Mouse (Mus musculus) hindbrain, embryonic 13.5 days (tissue): ENCODE measurements around the gene Ptprt. TPM values are rescaled to one million over a fixed set of nuclear protein-coding genes. Genes with fewer than 3 reads are reported as not detected.

ENCODE experiments used
- ATAC-seq: fragments of 200-750 bp; cut with Nextera tagmentation; 2 replicates; pipeline ENCODE4 v1.8.0; 2017; ENCODE audit warnings: moderate TSS enrichment; ENCODE audit not compliant: low FRiP score
- H3K27ac ChIP-seq: fragments of 300-500 bp; sonication (generic); 2 replicates; pipeline ENCODE4 v1.5.1; 2015; ENCODE audit warnings: inconsistent platforms, mild to moderate bottlenecking, moderate library complexity
- H3K27me3 ChIP-seq: fragments of 300-500 bp; sonication (generic); 2 replicates; pipeline ENCODE4 v1.6.1; 2015; ENCODE audit warnings: mild to moderate bottlenecking, inconsistent platforms
- H3K36me3 ChIP-seq: fragments of 300-500 bp; sonication (generic); 2 replicates; pipeline ENCODE4 v1.6.1; 2015; ENCODE audit warnings: mild to moderate bottlenecking, inconsistent platforms
- H3K4me1 ChIP-seq: fragments of 300-500 bp; sonication (generic); replicated peaks from 2 replicates; pipeline ENCODE4 v1.6.1; 2015; ENCODE audit warnings: inconsistent platforms
- H3K4me2 ChIP-seq: fragments of 300-500 bp; sonication (generic); 2 replicates; pipeline ENCODE4 v1.6.1; 2015; ENCODE audit warnings: inconsistent platforms, mild to moderate bottlenecking, moderate library complexity
- H3K4me3 ChIP-seq: fragments of 300-500 bp; sonication (generic); 2 replicates; pipeline ENCODE4 v1.5.1; 2015; ENCODE audit warnings: mild to moderate bottlenecking, inconsistent platforms
- H3K9ac ChIP-seq: fragments of 300-500 bp; sonication (generic); 2 replicates; pipeline ENCODE4 v1.6.1; 2015; ENCODE audit warnings: mild to moderate bottlenecking, inconsistent platforms
- H3K9me3 ChIP-seq: fragments of 300-500 bp; sonication (generic); 2 replicates; pipeline ENCODE4 v1.6.1; 2016; ENCODE audit warnings: inconsistent platforms
- WGBS: fragments of 180-500 bp; shearing (Covaris S2); methylation state at CpG from one replicate; pipeline ENCODE4 v1.1.7; 2015; 5-methylcytosine and 5-hydroxymethylcytosine counted together
- polyA plus RNA-seq: library from polyadenylated mRNA; unstranded; fragments of >200 nt; fragmentation: Nextera tagmentation; extraction: Ambion mirVana; gene quantifications from 2 replicates; pipeline ENCODE4 v1.2.1, GENCODE M21; 2015

Ptprt gene
- polyA plus RNA-seq, 1 experiment from 2014 or later, result 8.4 TPM

DNA sequence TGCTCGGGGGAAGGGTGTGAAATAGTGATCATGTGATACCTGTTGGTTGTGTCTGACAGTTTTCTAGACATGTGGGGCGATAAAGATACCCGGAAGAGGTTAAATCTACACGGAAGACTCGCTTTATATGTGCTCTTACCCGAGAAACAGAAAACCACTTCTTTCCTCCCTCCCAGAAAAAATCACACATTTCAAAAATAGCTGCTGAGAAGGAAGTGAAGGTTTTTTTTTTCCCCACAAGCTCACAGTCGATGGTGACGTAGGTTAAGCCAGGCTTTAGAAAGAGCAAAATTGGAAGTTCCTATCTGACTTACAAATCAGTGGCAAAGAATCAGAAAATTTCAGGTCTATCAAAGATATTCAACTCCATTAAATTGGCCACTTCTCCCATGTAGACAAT is 965.1 kb downstream of the Ptprt start:
- Histone ChIP-seq H3K9me3 (no peaks in the 10 kb centered on the region), H3K27me3 (no peaks in the 10 kb centered on the region), H3K4me1 (no peaks in the 10 kb centered on the region), H3K4me2 (no peak overlapping the region), H3K4me3 (no peak overlapping the region), H3K36me3 (no peaks in the 10 kb centered on the region), H3K9ac (no peak overlapping the region), H3K27ac (no peak overlapping the region)
- 89% methylated on average over 8 of the region's 8 CpGs for WGBS
- no peak for ATAC-seq

DNA sequence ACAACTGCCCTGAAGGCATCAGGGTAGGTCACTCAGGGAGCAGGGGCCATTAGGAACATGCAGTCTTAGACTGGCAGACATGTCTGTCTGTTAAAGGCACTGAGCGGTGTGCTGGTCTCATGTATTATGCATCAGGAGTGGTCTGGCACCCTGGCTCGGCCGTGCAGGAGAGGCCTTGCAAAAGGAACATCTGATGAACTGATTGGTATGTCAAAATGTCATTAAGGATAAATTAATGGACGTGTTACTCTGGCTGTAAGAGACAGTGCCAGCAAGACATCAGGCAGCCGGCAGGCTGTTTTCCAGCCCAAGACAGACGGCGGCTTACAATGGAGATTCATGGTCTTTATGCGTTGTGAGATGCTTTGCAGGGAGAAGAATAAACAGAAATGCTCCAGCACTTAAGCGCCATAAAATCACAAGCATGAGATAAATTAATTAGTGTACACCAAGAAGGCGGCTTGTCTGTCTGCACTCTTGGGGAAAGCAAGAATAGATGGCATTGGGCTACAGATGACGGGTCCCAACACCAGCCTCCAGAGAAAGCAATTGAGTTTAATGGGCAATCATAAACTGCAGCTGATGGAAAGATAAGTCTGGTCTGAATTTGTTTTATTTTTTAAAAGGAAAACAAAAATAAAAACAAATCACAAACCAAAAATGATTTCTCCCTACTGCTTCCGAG is 992.5 kb downstream of the Ptprt start:
- WGBS, result 24% methylated on average over 12 of the region's 12 CpGs
- ATAC-seq, result peak; percentile 83
- Histone ChIP-seq H3K27me3 (no peaks in the 10 kb centered on the region), H3K27ac (peak overlapping the region; percentile 52; the same call in 1 of the 2 replicates), H3K9ac (no peak overlapping the region), H3K36me3 (no peaks in the 10 kb centered on the region), H3K4me2 (no peak overlapping the region), H3K4me1 (peaks cover 12% of the 10 kb centered on the region), H3K4me3 (no peak overlapping the region), H3K9me3 (no peaks in the 10 kb centered on the region)

DNA sequence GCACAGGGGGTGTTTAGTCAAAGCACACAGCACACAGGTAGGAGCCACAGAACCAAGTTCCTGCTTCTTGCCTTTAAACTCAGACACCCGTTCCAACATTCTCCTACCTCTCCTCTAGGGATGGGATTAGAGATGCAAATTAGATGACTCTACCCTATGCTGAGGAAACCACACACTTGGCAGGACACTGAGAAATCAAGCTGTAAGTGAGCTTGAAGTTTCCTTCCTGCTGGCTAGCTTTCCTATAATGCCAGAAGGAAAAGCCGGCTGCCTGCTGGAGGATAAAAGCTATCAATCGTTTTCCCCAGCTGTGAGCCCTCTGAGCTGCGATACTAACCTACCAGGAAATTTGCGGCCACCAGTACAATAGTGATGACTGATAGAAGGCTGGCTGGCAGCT is 999.0 kb downstream of the Ptprt start:
- H3K4me3 ChIP-seq, result no peak overlapping the region
- no peak overlapping the region for H3K27ac ChIP-seq
- H3K9ac ChIP-seq, result no peak overlapping the region
- no peak for ATAC-seq
- no peaks in the 10 kb centered on the region for H3K9me3 ChIP-seq
- H3K27me3 ChIP-seq, result no peaks in the 10 kb centered on the region
- H3K4me1 ChIP-seq, result 0 out of 2 replicates have a peak, but pooled peaks cover 6% of the 10 kb centered on the region
- no peaks in the 10 kb centered on the region for H3K36me3 ChIP-seq
- H3K4me2 ChIP-seq, result no peak overlapping the region
- WGBS, result 36% methylated on average over 5 of the region's 5 CpGs

DNA sequence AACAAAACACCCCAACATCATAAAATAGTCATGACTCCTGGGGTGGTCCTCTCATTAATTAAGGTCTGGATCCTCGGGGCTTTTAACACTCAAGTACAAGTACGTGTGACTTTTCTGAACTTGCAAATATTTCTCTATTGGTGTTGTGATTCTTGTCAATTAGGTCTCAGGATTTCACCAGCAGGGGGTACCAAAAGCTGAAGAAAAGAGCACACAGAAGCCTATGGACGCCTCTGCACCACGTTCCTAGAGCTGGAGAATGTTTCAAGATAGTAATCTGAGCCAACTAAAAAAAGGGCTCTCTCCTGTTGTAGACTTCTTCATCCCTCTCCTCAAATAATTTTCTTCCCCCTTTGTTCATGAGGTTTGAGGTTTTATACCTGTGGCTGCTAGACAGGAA is 1000.1 kb downstream of the Ptprt start:
- H3K27ac ChIP-seq, result no peak overlapping the region
- WGBS, result 41% methylated on average over 4 of the region's 4 CpGs

GRCm38 (mm10) chr2:161657046-161657445 is 1003.9 kb downstream of the Ptprt start:
- 86% methylated on average over 4 of the region's 4 CpGs for WGBS
- Histone ChIP-seq H3K9me3 (no peaks in the 10 kb centered on the region), H3K9ac (no peak overlapping the region), H3K36me3 (no peaks in the 10 kb centered on the region), H3K27ac (no peak overlapping the region), H3K4me3 (no peak overlapping the region), H3K4me2 (no peak overlapping the region), H3K27me3 (no peaks in the 10 kb centered on the region), H3K4me1 (0 out of 2 replicates have a peak, but pooled peaks cover 2% of the 10 kb centered on the region)
- ATAC-seq, result no peak

More for the DNA sequence above, 1000.1 kb downstream of the Ptprt start:
- no peaks in the 10 kb centered on the region for H3K27me3 ChIP-seq
- no peak for ATAC-seq
- H3K4me3 ChIP-seq, result no peak overlapping the region
- H3K9me3 ChIP-seq, result no peaks in the 10 kb centered on the region
- no peak overlapping the region for H3K4me2 ChIP-seq
- H3K9ac ChIP-seq, result no peak overlapping the region
- no peaks in the 10 kb centered on the region for H3K36me3 ChIP-seq
- H3K4me1 ChIP-seq, result 0 out of 2 replicates have a peak, but pooled peaks cover 6% of the 10 kb centered on the region

DNA sequence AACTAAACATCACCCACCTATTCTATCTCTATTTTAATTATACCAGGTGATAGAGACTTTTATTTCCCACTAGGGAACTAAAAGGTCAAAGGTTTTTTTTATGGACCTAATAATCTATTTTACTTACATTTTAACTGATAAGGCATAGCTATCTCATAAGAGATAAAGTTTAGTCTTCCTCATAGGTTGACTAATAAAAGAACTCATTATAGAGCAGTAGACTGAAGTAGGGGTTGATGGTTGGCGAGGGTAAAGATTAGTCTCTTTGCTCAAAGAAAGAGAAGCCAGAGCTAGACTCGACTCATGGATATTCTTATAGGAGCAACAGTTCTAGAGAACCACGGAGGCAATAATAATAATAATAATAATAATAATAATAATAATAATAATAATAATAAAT is 1004.3 kb downstream of the Ptprt start:
- ATAC-seq, result no peak
- Histone ChIP-seq H3K36me3 (no peaks in the 10 kb centered on the region), H3K27ac (no peak overlapping the region), H3K4me2 (no peak overlapping the region), H3K9ac (no peak overlapping the region), H3K4me3 (no peak overlapping the region), H3K27me3 (no peaks in the 10 kb centered on the region), H3K4me1 (no peaks in the 10 kb centered on the region), H3K9me3 (no peaks in the 10 kb centered on the region)
- WGBS, result 91% methylated on average over 3 of the region's 3 CpGs

- Histone ChIP-seq H3K4me3 (no peak overlapping the region), H3K4me1 (no peaks in the 10 kb centered on the region), H3K9me3 (no peaks in the 10 kb centered on the region), H3K9ac (no peak overlapping the region), H3K27me3 (peaks cover 2% of the 10 kb centered on the region; the same call in 1 of the 2 replicates), H3K27ac (no peak overlapping the region), H3K4me2 (no peak overlapping the region), H3K36me3 (no peaks in the 10 kb centered on the region)
- ATAC-seq, result no peak
- 91% methylated on average over 2 of the region's 2 CpGs for WGBS
These were observed 1020.1 kb downstream of the Ptprt start for GRCm38 (mm10) chr2:161640805-161641204.

DNA sequence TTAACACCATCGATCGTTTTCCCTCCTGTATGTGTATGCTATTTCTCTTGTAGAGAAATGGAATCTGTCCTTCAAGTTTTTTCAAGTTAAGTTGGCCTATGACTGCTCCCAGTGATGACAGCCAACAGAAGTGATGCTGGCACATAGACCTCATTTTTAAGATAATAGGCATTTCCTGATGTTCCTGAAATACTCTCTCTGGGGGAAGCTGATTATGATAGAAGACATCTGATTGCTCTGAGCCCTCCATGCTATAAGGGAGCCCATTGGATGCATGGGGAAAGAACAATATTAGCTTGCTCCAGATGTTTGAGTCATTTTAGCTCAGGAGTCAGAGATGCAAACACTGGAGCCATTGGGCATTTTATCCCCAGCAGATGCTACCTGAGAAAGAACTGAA is 1026.9 kb downstream of the Ptprt start:
- 92% methylated on average over 2 of the region's 2 CpGs for WGBS
- Histone ChIP-seq H3K4me2 (no peak overlapping the region), H3K9ac (no peak overlapping the region), H3K9me3 (no peaks in the 10 kb centered on the region), H3K4me1 (no peaks in the 10 kb centered on the region), H3K36me3 (no peaks in the 10 kb centered on the region), H3K27me3 (no peaks in the 10 kb centered on the region), H3K4me3 (no peak overlapping the region), H3K27ac (no peak overlapping the region)
- ATAC-seq, result no peak

- Histone ChIP-seq H3K4me1 (no peaks in the 10 kb centered on the region), H3K4me2 (no peak overlapping the region), H3K27ac (no peak overlapping the region), H3K4me3 (no peak overlapping the region), H3K36me3 (no peaks in the 10 kb centered on the region), H3K9ac (no peak overlapping the region), H3K27me3 (no peaks in the 10 kb centered on the region), H3K9me3 (no peaks in the 10 kb centered on the region)
- ATAC-seq, result no peak
- 82% methylated on average over 1 of the region's 1 CpGs for WGBS
These were observed 1035.1 kb downstream of the Ptprt start for GRCm38 (mm10) chr2:161625896-161626295.

- H3K4me1 ChIP-seq, result no peaks in the 10 kb centered on the region
- WGBS, result 87% methylated on average over 4 of the region's 4 CpGs
- H3K4me2 ChIP-seq, result no peak overlapping the region
- peaks cover 3% of the 10 kb centered on the region; the same call in 1 of the 2 replicates for H3K9me3 ChIP-seq
- no peak overlapping the region for H3K4me3 ChIP-seq
- no peak overlapping the region for H3K27ac ChIP-seq
- H3K36me3 ChIP-seq, result no peaks in the 10 kb centered on the region
- H3K9ac ChIP-seq, result no peak overlapping the region
- H3K27me3 ChIP-seq, result no peaks in the 10 kb centered on the region
- no peak for ATAC-seq
These were observed 1052.5 kb downstream of the Ptprt start for GRCm38 (mm10) chr2:161608401-161608800.

DNA sequence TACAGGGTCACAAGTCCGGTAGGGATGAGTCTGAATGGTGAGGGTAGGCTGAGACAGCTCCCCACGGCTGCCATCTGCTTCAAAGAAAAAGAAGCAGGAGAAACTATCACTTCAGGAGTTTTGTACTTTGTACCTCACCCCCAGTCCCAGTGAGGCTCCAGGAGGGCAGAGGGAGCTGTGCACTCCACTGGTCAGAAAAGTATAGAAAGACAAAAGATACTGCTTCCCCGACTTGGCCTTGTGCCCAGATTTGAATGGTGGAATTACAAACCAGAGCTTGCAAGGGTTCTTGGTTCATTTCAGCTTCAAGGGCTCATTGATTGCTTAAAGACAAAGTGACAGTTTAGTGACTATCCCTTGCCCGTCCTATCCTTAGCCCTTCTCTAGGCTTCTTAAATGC is 1053.6 kb downstream of the Ptprt start:
- no peaks in the 10 kb centered on the region for H3K4me1 ChIP-seq
- H3K4me2 ChIP-seq, result no peak overlapping the region
- H3K27me3 ChIP-seq, result no peaks in the 10 kb centered on the region
- ATAC-seq, result no peak
- H3K9me3 ChIP-seq, result no peaks in the 10 kb centered on the region
- H3K4me3 ChIP-seq, result no peak overlapping the region
- H3K9ac ChIP-seq, result no peak overlapping the region
- no peaks in the 10 kb centered on the region for H3K36me3 ChIP-seq
- WGBS, result 76% methylated on average over 4 of the region's 4 CpGs
- H3K27ac ChIP-seq, result no peak overlapping the region

- Histone ChIP-seq H3K4me1 (no peaks in the 10 kb centered on the region), H3K27me3 (no peaks in the 10 kb centered on the region), H3K9me3 (no peaks in the 10 kb centered on the region), H3K36me3 (no peaks in the 10 kb centered on the region), H3K4me3 (no peak overlapping the region), H3K9ac (no peak overlapping the region), H3K27ac (no peak overlapping the region), H3K4me2 (no peak overlapping the region)
- no peak for ATAC-seq
- 73% methylated on average over 6 of the region's 6 CpGs for WGBS
These were observed 1060.6 kb downstream of the Ptprt start for GRCm38 (mm10) chr2:161600206-161600808.
